Mouse (Mus musculus) right cerebral cortex, postnatal 25 days (tissue): Measurements from ENCODE around the gene Itgb1bp1.
A peak's percentile ranks its signal among the peaks of the same experiment; 100 is the strongest.

Experiments used
- DNase-seq: peaks from one replicate; pipeline ENCODE4 v3.0.0; 2022

Gene Itgb1bp1

DNA sequence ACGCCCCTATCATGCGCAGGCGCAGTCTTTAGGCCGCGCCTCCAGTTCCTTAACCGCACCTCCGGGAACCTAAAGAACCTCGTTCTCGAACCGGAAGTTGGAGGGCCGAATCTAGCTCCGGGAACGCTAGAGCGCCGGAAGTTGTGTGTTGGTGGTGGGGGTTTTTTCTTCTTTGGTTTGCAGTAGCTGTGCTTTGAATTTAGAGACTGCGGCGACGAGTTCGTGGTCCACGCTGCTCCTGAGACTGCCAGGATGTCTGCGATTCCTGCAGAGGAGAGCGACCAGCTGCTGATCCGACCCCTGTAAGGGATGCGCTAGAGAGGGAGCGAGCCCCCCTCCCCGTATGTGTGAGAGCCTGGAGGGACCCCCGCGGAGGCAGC is at the start of gene Itgb1bp1:
Gene Itgb1bp1, minus strand, starts transcription at position 42 of the 380 bp plus-strand sequence.
- DNase-seq: peak; percentile 97

DNA sequence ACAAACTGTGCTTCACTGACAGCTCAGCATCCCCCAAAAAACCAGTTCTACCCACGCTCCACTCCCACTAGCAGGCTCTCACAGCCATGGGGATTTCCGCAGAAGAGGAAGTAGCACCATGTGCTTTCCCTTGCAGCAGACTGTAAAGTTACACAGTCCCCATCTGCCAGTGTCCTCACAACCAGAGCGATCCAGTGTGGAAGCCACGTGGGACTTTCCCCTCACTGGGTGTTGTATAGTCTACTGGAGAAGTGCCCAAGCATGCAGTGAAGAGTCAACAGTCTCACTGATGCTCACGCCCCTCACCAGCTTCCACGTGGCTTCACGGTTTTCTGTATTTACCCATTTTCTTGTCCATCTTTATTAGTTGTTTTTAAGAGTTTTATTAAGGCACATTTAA is 49.8 kb upstream of the Itgb1bp1 start:
- no peak for DNase-seq

DNA sequence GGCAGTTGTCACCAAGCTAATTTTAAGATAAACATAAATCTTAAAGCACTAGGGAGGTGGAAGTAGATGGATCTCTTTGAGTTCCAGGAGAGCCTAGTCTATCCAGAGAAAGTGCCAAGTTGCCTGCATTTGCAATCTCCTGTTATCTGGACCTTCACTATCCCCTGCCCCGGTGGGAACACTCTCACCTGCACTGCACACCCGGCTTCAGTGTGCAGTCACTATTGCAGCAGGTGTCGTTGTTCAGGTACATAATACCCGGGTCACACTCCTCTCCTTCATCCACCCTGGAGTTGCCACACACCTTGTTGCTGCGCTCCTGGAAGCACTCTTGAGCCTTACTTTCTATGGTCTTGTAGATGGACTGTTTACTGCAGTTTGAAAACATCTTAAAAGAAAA is 47.7 kb upstream of the Itgb1bp1 start:
- no peak for DNase-seq

DNA sequence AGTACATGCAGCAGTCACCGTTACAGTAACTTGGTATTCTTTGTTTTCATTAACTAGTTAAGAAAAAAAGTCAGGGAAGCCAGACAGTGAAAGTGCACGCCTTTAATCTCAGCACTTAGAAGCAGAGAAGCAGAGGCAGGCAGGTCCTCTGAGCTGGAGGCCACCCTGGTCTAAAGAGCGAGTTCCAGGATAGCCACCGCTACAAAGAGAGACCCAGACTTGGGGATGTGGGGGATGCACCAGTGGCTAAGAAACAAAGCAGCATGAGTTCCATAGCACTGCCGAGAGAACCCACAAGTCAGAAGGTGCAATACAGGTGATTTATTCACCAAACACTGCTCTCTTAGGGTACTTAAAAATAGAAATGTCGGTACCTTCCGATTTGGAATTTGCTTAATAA is 46.9 kb upstream of the Itgb1bp1 start:
- DNase-seq: no peak

DNA sequence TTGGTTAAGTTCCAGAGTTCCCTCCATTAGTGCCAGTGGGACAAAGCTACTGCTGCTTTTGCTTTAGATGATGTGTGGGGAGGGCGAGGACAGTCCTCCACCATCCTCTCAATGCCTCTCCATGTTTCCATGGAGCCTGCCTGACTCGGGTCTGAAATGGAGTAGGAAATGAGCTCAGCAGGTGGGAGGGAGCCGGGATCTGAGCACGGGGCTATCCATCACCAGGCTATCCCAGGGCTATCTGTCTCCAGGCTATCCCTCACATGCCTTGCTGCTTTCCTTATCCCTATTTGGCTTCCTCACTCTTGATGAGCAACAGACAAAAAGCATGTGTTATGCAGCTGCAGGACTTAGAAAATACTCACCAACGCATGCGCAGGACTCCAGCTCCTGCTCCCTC is 45.6 kb upstream of the Itgb1bp1 start:
- no peak for DNase-seq

DNA sequence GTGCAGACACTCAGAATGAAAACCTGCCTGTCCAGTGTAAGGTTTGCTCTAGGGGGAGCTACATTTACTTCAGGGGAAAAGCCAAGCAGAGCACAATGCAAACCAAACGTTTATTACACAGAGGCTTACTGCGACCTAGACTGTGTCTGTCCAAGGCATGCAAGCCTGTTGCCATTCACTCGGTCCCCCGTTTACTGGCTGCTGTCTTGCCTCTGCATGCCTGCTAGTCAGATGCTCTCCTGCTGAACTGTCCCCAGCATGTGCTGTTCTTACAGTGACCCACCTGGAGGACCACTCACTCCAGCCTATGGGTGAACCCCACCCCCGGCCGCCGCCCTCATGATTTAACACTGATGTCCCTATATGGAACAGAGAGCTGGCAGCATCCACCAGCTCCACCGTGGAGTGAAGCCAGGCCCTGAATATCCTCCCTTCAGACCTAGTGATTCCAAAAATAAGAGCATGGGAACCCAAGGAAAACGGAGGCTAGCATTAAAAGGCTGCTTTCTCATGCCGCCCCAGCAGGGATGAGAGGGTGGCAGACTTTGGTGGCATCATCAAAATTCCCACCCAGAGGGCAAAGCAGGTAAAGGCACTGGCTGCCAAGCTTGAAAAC is 45.0 kb upstream of the Itgb1bp1 start:
- DNase-seq: peak; percentile 52

DNA sequence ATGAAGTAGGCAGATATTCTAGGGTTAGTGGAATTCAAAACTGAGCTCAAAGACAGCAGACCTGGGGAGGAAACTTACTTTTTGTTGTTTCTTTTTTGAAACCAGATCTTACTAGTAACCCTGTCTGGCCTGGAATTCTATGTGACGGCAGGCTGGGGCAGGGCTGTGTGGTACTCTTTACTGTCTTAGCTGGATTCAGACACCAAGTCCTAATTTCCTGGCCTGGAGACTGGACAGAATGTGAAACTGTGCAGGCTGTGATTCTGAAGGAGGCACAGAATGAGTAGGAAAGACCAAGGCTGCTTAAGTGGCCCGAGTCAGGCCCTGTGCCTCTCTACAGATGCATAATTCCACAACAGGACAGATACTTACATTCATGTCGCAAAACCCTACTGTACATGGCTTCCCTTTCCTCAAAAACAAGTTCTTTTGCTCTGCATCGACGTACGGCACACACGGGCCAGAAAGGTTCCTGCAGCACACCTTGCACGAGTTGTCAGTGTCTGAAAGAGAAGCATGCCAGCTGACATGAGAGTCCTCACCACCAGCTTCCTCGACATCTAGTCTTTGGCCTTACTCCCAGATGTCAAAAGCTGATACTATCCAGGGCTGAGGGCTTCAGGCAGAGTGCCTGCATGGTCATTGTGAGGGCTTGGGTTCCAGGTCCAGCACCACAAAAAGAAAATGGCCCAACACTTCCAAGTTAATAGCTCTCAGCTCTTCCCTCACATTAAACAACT is 43.7 kb upstream of the Itgb1bp1 start:
- DNase-seq: no peak

DNA sequence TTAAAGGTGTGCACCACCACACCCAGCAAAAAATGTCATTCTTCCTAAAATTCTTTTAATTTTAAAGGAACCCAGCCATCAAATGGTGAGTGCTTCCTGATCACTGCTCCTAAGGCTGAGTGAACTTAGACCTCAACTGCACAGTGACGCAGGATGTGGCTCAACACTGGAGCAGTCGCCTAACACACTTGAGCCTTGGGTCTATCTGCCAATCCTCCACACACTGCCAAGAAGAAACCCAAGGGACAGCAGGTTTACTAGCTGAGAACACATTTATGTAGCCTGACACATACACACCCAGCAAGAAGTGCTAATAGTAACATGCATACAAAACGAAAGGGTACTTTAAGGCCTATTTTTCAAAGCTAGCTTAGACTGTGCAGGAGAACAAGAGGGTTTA is 40.2 kb upstream of the Itgb1bp1 start:
- DNase-seq: no peak

DNA sequence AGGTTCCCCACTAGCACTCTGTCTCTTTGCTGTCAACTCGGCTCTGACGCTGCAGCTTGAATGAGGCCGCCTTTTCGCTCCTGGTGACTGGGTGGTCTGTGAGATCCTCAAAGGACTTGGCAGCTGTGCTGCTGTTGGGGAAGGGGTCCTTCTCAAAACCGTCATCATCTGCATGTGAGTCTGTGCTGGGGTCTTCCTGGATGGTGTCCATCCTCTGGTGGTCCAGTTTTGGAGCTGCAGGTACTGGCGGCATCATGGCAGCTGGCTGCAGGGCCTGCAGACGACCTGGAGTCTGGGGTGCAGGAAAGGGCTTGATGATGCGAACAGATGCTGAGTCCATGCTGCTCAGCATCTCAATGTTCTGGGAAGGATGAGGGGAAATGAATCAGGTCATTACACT is 39.2 kb upstream of the Itgb1bp1 start:
- no peak for DNase-seq

DNA sequence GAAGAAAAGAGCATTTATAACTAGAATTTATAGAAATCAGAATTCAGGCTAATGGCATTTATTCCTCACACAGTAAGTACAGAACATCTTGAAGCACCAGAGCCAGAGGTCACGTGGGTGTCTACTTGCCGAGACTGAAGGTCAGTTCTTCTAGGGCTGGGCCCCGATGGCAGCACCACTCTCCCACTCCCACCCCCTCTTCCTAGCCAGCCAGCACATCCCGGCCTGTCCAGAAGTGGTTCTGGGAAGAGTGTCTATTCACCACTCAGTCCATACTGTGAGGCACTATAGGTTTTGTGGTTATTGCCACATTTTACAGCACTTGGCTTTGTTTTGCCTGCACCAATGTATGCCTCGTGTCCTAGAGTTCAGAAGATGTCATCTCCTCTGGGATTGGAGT is 38.0 kb upstream of the Itgb1bp1 start:
- DNase-seq: no peak

DNA sequence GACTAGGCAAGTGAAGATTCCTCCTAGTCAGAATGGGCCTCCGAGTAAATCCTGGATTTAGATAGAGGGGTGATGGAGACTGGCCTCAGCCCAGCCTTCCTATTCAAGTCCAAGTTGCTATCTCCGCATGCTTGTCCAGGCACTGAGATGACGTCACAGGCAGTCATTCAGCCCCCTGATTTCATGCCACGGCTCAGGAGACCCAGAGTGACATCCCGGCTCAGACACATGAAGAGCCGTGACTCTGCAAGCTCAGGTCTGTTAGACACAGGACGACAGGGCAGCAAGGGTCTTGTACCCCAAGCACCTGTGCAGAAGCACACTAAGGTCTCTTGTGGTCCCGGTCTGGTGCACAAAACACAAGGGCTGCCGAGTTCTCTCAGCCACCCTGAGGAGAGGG is 36.8 kb upstream of the Itgb1bp1 start:
- no peak for DNase-seq

DNA sequence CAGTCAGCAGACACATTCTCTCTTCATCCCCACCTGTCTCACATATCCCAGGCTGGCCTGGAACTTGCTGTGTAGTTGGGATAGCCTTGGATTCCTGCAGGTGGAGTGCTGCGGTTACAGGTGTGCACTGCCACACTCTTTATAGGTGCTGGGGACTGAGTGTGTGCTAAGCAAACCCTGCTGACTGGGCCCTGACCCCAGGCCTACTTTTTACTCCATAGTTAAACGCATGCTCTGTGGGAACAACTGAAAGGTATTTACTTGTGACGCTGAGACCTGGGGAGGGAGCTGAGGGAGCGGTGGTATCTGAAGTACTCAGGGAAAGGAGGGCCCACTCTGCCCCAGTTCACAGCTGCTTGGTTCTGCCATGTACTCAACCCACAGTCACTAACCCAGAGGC is 36.2 kb upstream of the Itgb1bp1 start:
- DNase-seq: no peak

DNA sequence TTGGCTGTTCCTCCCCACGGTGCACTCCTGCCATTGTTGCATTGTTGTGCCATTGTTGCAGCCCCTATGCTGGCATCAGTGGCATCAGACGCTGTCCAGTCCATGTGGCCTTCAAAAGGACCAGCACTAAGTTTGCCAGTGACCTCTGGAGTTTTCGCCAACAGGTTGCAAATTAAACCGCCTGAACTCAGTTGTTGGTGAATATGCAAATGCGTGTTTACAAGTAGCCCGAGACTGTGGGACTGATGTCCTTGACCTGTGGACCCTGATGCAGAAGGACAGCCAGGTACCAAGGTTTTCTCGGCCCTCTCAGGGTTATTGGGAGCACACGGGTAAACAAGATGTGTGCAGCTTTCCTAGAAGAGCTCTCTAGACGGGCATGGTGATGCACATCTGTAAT is 35.1 kb upstream of the Itgb1bp1 start:
- DNase-seq: no peak

DNA sequence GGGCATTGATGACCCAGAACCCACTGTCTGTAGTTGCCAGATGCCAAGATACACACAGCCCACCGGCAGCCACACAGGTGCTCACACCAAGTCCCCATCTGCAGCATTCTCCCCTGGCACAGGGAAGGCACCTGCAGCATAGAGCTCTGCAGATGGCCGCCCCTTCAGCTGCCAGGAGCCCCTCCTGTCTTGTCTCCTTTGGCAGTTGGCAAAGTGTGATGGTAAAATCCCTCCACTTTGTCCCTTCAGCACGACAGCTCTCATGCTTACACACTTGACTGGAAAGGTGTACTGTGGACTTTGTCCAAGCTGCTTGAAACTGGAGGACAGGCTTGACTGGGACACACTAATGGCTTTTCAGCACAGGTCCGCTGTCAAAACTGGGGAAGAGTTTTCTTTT is 34.2 kb upstream of the Itgb1bp1 start:
- no peak for DNase-seq

DNA sequence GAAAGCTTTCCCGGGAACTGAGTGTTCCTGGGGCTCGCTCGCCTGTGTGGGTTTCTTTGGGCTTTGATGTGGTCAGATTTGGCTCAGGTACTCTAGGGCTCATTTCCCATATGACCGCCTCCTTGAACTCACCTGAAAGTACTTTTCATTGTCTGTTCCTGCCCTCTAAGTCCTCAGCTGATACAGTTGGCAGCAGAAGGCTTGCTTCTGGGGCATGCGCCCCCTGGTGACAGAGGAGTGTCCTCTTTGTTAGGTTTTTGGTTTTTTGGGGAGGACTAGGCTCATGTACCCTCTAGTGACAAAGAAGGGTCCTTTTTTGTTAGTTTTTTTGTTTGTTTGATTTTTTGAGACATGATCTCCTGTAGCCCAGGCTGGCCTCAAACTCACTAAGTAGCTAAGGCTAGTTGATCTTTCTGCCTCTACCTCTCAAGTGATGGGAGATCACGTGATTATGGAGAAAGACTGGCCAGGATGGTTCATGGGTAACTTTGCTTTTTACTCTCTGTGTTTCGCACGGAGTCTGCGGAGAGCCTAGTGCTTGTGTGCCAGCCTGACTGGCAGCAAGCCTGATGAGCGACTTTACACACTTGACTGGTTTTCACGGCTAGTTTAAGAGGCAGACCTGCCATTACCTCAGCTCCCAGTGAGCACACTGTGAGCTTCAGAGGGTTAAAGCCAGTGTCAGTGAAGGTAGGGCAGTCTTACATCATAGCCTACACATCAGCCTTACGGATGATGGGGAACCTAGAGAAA is 32.2 kb upstream of the Itgb1bp1 start:
- DNase-seq: peak; percentile 63

DNA sequence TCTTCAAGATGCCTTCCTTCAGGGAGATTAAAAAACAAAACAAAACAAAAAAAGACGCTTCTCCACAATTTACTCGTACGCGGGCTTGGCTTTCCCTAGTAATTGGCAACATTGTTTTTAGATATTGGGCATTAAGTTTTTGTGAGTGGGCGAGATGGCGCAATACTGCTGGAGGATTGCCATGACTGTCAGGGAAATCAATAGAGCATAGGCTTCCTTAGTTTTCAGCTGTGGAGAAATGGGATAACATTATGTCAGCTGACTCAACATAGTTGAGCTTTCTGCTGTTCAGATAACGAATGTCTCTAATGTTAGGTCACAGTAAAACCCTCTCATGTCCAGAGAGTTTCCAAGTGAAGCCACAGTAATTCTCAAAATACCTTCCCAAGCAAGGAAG is 30.8 kb upstream of the Itgb1bp1 start:
- no peak for DNase-seq

DNA sequence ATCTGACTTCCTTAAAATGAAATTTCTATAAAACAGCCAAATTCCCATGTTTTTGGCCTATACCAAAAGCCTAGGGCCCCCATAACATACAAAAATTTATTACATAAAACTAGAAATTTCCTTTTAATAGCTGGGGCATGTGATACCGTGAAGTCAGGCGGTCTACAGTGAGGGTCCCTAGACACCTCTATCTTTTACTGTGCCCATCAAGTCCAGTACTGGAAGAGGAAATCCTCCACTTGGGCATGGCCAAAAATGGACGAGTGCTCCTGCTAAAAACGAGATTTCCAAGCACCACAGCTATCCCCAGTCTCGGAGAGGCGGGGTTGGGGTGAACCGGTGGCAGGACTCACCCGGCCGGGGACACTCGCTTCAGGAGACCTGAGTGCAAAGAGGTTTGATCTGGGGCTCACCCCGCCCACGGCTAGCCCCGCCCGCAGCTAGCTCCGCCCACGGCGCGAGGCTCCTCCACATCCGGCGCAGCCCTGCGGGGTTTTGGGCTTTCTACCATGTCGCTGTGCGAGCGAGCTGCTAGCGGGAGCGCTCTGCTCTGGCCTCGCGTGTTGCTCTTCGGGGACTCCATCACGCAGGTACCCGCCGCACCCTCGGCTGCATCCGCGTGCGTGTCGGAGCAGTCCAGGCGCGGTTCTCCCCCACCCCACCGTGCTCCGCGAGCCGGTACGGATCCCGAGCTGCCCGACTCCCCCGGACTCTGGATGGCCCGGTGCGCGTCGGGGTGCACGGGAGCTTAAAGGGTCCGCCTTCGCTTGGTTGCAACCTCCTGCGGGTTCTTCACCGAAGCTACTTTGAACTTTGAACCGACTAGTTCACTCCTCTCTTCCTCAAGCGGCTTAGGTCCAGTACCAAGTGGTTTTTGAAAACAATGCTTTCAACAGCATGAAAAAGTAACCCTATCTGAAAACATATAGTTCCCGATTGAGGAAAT is 30.1 kb upstream of the Itgb1bp1 start, which contains the start of gene Iah1:
Gene Iah1, plus strand, starts transcription at position 467 of the 946 bp plus-strand sequence.
- DNase-seq: peak; percentile 82

DNA sequence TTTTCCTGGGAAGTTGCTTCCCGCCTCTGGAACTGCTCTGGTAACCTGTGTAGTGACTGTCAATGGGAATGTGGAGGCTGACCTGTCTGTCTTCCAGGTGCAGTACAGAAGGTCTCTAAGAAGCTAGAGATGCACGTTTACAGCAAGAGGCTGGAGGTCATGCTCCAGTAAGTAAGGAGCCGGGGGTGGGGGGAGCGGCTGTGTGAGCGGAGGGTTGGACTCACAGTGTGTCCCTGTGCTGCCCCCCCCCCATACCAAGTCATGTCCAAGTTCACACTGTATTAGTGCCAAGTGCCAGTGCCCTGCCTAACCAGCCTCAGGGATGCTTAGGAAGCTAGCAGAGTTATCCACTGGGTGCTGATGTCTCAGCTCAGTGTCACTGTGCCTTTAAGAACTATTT is 26.1 kb upstream of the Itgb1bp1 start:
- no peak for DNase-seq

DNA sequence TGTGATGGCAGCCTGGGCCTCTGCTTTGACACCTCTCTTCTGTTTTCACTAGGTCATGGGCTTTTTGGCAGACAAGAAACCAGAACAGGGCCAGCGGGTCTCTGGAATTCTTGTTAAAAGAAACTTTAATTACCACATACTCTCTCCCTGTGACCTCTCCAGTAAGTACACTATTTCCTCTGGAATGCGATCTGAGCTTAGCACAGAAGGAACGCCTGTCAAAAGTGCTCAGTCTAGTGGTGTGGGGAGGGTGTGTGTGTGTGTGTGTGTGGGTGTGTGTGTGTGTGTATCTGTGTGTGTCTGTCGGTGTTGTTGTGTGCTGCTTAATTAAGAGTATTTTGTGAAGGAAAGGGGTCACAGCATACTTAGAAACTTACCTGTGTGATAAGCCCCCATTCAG is 20.6 kb upstream of the Itgb1bp1 start:
- no peak for DNase-seq

DNA sequence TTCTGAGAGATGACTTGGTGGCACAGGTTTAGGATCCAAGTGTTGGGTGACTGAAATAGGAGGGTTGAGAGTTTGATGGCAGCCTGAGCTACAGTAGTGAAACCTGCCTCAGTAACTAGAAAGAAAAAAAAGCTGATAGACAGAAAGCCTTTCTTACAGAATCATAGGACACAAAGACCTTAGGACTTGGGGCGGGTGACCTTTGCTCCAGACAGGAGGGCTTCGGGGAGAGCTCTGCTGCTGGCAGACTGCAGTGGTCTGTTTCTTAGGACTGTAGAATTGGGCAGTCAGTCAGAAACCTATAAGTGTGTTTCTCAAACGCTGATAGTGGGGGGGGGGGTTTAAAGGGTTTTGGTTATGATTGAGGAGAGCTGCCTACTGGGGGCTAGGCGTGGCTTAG is 19.7 kb upstream of the Itgb1bp1 start:
- no peak for DNase-seq

DNA sequence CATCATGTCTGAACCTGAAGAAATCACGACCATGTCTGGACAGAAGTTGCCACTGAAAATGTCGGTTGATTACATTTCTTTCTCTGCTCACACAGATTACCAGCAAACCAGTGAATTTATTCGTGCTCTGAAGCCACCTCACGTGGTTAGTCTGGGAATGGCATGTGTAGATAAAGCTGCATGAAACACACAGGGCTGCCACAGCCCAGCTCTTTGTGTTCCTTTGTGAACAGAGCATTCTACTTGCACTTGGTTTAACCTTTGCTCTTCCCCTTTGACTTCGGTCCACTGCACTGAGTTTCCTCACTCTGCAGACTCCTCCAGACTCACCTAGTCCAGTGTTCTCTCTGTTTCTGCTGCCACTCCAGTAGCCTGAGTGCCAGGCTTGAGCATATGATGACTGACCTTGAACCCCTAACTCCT is 16.3 kb upstream of the Itgb1bp1 start:
- DNase-seq: no peak

DNA sequence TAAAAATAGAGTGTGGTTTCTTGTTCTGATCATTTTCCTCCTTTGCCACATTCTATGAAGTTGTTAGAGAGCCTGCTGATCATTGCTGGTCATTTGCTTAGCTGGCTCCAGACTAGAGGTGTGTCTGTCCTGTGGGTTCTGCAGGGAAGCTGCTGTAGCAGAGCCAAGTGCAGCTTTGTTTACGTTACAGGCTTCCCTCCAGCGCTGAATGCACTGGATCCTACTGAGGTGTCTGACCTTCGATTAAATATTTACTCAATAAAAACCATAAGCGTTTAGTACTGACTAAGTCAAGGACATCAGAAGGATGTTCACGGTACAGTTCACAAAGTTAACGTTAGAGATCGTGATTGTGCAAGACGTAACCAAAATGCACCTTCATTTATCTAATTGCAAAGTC is 15.8 kb upstream of the Itgb1bp1 start:
- DNase-seq: no peak

DNA sequence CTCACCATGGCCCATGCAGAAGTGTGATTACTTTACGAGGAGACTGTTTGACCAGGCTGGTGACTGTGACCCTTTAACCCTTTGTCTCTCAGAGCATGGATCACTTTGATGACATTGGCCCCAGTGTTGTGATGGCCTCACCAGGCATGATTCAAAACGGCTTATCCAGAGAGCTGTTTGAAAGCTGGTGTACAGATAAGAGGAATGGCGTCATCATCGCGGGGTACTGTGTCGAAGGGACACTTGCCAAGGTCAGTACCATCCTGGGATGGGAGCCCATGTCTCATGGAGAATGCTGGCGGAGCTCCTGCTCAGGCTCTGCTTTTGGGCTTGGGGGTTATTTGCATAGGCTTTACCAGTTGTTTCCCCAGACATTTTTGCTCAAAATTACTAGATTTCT is 15.2 kb upstream of the Itgb1bp1 start:
- DNase-seq: no peak
